Mouse (Mus musculus): ENCODE results near the gene Nrbp1.
"Not testable (repeated sequence)": the region's sequence is repeated elsewhere in the genome, so short reads cannot be mapped to it uniquely, and the experiment has no call there.

The Nrbp1 gene

DNA sequence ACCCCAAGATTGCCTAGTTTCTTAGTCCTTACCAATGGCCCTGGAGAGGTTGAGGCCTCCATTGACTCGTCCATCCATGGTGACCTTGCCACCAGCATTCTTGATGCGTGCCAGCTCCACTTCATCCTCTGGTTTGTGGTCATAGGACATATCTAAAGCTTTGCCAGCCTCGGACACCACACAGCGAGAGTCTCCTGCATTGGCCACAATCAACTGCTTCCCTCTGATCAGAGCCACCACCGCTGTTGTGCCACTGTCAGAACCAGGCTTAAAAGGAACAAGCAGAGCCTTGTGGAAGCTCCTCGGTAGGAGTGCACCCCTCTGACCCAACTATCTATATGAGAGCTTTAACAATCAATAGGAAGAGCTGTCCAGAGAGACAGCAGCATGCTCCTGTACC is 36.2 kb upstream of the Nrbp1 start:
- no peak for DNase-seq (ENCODE audit: low read depth, low spot score)

GRCm38 (mm10) chr5:31216554-31216953 is 24.1 kb upstream of the Nrbp1 start:
- not testable (repeated sequence) for DNase-seq (ENCODE audit: low read depth, low spot score)

GRCm38 (mm10) chr5:31218294-31218693 is 22.4 kb upstream of the Nrbp1 start:
- peak; percentile 72 for DNase-seq (ENCODE audit: low read depth, low spot score)

GRCm38 (mm10) chr5:31219070-31219469 is 21.6 kb upstream of the Nrbp1 start:
- peak; percentile 40 for DNase-seq (ENCODE audit: low read depth, low spot score)

DNA sequence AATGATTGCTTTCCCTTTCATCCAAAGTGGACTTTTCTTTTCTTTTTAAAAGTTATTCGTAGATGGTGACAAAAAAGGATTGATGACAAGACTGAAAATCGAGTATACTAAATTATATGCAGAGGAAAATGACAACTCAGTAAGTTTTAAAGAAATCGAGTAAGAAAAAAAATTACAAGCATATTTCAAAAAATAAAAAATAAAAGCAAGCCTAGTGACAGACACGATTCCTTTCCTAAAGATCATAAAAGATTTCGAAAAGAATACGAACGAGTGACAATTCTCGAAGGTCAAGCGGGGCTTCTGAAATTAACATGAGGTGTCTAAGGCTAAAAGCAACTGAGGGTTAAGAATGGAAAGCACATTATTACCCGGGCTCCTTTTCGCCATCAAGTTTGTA is 21.2 kb upstream of the Nrbp1 start:
- no peak for DNase-seq (ENCODE audit: low read depth, low spot score)

DNA sequence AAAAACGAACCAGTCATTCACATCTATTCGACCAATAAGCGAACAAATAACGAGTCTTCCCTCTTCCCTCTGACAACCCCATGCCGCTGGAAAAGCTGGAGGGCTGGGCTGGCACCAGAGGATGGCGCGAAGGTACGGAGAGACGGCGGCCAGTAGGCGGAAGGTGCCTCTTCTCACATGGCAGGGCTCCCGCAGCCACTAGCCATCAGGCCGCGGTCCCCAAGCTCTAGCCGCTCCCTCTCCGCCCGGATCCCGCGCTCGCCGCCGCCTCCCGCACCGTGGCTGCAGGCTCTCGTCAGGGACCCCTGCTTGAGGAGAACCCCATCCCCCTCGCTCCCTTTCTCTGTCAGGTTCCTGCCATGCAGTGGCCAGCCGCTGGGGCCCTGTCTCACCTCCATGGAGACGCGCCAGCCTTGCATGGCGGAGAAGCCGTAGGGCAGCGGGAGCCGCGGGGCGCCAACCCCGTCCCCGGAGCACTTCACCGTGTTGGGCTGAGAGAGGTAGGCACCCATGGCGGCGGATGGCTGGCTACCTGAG is 20.7 kb upstream of the Nrbp1 start:
- DNase-seq (ENCODE audit: low read depth, low spot score), result no peak

DNA sequence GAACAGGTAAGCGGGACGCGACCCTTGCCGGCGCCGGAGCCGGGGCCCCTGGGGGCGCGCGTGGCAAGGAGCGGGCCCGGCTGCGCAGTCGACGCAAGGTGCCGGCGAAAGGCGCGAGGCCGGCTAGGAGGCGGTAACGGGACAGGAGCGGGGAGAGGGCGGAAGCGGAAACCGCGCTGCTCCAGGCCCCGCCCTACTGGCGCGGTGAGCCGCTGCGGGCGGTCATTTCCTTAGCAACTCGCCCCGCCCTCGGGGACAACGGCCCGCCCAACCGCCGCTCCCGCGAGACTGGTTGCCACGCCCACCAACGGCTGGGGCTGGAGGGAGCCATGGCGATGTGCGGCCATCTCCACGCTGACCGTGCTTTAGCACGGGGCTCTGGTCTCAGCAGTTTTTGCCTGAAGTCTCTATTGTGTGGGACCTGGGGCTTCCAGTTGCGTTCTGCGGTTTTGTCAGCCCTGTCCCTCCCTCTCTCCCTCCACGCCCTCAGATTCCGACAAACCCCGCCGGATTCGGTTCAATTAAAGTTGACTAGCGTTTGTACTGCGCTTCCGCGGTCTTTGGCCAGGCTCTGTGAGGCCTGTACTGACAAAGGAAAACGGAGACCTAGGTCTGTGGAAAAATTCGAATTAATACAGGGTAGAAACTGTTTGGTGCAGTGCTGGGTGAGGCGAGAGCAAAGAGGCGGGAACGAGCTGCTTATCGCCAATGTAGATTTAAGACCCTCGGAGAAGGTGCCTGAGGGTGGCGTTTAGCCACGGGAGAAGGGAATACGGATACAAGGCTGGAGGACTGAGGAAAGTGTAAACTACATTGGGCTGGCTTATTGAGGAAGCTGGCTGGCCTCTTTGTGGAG is 20.0 kb upstream of the Nrbp1 start, which contains the start of gene Ppm1g:
Gene Ppm1g, minus strand, starts transcription at position 240 of the 856 bp plus-strand sequence.
- DNase-seq (ENCODE audit: low read depth, low spot score), result peak; percentile 97

DNA sequence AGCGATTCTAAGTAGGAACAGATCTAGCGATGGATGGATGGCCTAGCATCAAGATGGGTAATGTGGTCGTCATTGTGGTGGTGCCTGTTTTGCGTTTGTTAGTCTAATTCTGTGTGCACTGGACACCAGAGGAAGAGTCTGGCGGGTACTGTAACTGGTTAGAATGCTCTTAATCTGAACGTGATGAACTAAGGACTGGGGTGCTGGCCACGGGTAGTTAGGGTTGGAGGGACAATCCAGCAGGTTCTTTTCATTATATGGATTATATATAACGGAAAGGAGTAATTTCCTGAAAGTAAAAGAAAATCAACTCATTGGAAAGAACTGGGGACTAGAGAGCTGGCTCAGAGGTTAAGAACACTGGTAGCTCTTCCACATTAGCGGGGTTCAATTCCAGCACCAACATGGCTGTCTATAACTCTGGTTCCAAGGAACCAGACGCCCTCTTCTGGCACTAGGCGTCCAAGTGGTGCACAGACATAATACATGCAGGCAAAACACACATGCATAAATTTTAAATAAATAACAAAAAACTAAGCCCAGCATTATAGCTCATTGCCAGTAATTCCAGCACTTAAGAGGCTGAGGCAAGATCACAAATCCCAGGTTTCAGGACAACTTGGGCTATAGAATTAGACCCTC is 19.2 kb upstream of the Nrbp1 start:
- peak; percentile 44 for DNase-seq (ENCODE audit: low read depth, low spot score)

GRCm38 (mm10) chr5:31222696-31223095 is 18.0 kb upstream of the Nrbp1 start:
- DNase-seq (ENCODE audit: low read depth, low spot score), result no peak

DNA sequence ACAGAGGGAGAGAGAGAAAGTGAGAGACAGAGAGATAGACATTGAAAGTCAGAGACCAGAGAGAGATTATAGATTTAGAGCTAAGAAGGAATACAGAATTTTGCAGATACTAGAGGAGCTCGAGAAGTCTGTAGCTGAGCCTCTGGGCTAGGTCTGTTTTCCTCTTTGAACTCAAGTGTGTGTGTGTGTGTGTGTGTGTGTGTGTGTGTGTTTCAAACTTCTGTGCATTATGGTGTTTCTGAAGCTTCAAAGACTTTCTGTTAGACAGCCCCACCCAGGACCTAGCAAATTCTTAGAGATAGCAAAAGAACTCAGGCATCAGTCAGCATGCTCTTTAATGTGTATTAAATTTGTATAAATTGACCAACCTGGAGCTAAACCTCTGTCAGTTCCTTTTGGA is 14.0 kb upstream of the Nrbp1 start:
- DNase-seq (ENCODE audit: low read depth, low spot score), result peak; percentile 75

DNA sequence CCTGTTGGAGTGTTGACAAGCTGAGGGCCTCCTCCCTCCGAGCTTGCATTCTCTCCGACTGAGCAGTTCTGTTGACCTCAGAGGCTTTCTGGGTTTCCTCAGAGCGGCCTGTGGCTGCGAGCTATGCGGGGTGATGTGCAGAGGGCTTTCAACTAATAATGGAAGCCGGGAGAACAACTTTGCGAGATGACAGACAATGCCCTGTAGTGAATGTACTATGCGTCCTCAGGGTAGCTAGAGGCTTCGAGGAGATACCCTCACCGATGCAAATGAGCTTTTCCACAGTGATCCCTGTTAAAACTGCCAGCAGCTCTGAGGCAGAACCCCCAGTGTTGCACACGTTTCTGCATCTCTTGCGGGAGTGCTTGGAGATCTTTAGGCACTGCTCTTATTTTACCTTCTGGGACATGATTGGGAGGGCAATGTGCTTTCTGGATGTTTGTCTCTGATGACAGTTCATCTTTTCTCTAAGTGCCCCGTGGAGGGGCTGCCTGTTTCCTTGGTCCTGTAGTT is 914 bp downstream of the Nrbp1 start:
- DNase-seq (ENCODE audit: low read depth, low spot score), result no peak

DNA sequence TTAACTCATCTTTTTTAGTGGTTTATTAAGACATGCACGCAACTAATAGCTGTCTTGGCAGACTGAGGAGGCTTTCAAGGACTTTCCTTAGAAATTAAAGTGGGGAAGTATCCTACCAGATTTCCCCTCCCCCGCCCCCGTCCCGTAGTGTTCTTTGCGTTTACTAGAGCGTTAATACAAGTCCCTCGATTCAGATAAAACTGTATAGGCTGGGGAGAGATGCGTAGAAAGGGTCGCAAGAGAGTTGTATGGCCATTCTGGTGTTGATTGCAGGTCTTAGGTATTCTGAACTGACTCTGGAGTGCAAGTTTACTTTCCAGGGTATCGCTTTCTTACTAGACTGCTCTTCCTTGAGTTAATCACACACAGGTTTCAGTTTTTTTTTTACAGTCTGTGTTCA is 1.5 kb downstream of the Nrbp1 start:
- DNase-seq (ENCODE audit: low read depth, low spot score), result no peak

DNA sequence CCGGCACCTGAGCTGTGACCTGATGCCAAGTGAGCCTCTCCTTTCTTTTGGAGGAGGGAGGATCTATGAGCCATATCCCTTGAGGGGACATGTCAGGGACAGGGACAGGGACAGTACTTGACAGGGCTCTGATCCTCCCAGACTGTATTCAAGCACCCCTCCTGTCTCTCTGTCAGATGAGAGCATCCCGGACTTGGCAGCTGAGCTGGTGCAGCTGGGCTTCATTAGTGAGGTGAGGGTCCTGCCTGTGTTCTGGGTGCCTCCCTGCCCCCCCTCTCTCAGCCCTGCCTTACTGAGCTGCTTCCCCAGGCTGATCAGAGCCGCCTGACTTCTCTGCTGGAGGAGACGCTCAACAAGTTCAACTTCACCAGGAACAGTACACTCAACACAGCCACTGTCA is 10.1 kb downstream of the Nrbp1 start:
- no peak for DNase-seq (ENCODE audit: low read depth, low spot score)

GRCm38 (mm10) chr5:31251541-31252101 is 11.0 kb downstream of the Nrbp1 start, which contains the start of gene Krtcap3:
Krtcap3 (plus strand) TSS chr5:31251691.
- DNase-seq (ENCODE audit: low read depth, low spot score), result peak; percentile 71

DNA sequence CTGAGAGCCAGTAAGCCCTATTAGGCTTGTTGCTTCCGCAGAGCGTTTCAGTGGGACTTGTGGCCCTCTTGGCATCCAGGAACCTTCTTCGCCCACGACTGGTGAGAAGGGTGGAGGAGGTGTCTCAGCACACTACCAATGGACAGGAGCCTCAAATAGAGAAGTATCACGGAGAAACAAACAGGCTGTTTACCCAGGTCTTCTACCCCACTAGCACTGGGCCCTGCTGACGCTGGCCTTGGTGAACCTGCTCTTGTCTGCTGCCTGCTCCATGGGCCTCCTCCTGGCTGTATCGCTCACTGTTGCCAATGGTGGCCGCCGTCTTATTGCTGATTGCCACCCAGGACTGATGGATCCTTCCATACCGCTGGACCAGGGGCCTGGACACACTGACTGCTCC is 11.5 kb downstream of the Nrbp1 start:
- no peak for DNase-seq (ENCODE audit: low read depth, low spot score)

- no peak for DNase-seq (ENCODE audit: low read depth, low spot score)
Measured at GRCm38 (mm10) chr5:31252795-31253545, 12.3 kb downstream of the Nrbp1 start.

DNA sequence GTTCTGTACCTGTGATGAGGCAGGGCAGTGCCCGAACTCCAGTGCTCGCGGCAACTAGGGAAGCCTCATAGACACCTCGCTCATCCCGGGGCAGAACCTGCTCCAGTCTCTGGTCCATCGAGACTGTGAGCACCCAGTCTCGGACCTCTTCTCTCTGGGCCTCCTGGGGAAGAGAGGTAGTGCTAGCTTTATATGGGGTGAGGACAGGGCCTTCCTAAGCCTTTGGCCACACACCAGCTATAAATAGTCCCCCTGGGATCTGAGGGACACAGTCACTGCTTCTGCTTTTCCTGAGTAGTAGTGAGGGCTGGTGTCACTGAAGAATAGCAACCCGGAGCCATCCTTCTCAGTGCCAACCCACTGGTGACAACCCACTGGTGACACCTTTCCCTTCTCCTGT is 13.1 kb downstream of the Nrbp1 start:
- no peak for DNase-seq (ENCODE audit: low read depth, low spot score)

DNA sequence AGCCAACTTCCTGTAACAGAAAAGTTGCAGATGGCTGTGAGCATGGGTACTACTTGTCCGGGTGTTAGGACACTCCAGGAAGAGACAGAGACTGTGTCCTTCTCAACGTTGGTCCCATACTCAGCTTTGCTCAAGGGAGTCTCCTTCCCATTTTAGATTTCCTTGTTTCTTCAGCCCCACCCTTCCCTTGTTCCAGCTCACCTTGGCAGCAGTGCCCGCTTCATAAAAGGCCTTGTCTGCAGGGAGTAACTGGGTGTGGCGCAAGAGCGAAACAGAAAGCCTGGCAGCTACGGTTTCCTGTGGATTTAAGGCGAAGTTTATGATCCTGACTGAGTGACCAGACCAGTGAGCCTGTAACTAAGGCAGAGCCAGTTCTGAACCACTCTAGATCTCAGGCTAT is 13.8 kb downstream of the Nrbp1 start:
- DNase-seq (ENCODE audit: low read depth, low spot score), result no peak

DNA sequence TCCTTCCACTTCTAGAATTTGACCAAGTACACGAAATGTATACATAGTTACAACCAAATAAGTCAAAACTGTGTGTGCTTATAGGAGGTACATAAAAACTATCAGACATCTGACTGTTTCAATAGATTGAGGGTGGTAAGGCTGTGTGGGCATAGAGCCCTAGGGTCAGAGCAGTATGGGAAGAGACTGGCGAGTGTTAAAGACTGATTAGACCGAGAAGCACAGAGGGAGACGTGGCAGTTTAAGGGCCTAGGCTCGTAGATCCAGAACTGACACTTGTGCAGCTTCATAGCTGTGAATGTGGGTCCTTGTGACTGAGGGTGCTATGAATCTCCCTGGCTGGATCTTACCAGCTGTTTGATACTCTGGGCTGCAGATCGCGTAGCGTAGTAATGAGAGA is 14.2 kb downstream of the Nrbp1 start:
- DNase-seq (ENCODE audit: low read depth, low spot score), result no peak

GRCm38 (mm10) chr5:31255381-31255780 is 14.7 kb downstream of the Nrbp1 start:
- DNase-seq (ENCODE audit: low read depth, low spot score), result no peak

DNA sequence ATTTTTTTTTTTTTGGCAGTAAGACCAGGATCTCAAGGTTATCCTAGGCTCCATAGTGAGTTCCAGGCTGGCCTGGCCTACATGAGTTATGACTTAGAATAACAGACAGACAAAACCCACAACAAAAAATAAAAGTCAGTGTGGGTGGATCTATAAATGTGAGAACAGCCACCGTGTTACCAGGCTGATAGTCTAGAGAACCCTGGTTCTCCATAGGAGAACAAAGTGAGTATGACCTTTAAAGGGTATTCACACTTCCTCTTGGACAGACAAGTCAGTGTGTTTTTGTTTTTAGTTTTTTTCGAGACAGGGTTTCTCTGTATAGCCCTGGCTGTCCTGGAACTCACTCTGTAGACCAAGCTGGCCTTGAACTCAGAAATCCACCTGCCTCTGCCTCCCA is 15.3 kb downstream of the Nrbp1 start:
- no peak for DNase-seq (ENCODE audit: low read depth, low spot score)
